Mouse (Mus musculus): ENCODE results near the gene Ptpn21. TPM values are rescaled to one million over a fixed set of nuclear protein-coding genes. Genes with fewer than 3 reads are reported as not detected.
A peak's percentile ranks its signal among the peaks of the same experiment; 100 is the strongest.

The Ptpn21 gene
- polyA plus RNA-seq, 1 experiment from 2014 or later, result 4.3 TPM

DNA sequence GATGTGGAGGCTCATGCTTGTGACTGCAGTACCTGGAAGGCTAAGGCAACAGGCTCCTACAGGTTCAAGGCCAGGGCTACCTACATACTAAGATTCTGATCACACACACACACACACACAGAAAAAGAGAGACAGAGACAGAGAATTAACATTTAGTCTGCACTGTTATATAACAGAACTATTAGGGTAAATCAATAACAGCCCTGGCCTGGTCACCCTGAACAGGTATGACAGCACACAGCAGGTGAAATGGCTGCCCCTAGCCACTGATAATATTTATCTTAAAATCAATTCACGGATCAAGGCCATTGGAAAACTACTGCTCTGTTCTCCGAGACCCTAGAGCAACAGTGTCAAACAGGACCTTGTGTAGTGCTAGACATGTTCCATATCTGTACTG lies 21.1 kb downstream of the Ptpn21 start:
- WGBS, result 94% methylated on average over 2 of the region's 2 CpGs
- peaks cover 12% of the 10 kb centered on the region for H3K4me1 ChIP-seq (replicated peaks)
- no peak for ATAC-seq (ENCODE audit: low FRiP score)
- H3K27ac ChIP-seq, result no peak overlapping the region
- no peaks in the 10 kb centered on the region for H3K36me3 ChIP-seq
- no peak overlapping the region for H3K4me3 ChIP-seq
- H3K27me3 ChIP-seq, result no peaks in the 10 kb centered on the region
- no peak overlapping the region for H3K9ac ChIP-seq
- no peak overlapping the region for H3K4me2 ChIP-seq
- no peaks in the 10 kb centered on the region for H3K9me3 ChIP-seq

DNA sequence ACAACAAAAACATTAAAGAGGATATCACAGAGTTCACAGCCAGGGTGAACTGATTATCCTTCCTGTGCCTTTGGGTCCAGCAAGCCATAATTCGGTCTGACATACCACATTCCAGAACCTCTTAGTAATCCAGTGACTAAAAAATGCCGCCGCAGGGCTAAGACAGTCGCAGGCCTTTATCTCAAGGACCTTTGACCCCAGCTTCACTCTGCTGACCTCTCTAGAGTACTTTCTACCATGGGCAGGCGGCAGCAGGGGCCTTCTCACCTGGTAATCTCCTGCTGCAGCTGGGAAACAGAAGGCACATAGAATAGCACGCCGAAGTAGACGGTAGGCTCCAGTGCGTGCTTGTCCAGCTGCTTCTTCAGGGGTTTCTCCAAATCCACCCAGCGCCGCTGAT lies 22.4 kb downstream of the Ptpn21 start:
- H3K36me3 ChIP-seq, result no peaks in the 10 kb centered on the region
- 36% methylated on average over 11 of the region's 11 CpGs for WGBS
- no peaks in the 10 kb centered on the region for H3K27me3 ChIP-seq
- no peak overlapping the region for H3K4me3 ChIP-seq
- H3K4me2 ChIP-seq, result no peak overlapping the region
- no peak overlapping the region for H3K27ac ChIP-seq
- peaks cover 5% of the 10 kb centered on the region; the same call in 1 of the 2 replicates for H3K4me1 ChIP-seq (replicated peaks)
- no peak for ATAC-seq (ENCODE audit: low FRiP score)
- H3K9ac ChIP-seq, result no peak overlapping the region
- no peaks in the 10 kb centered on the region for H3K9me3 ChIP-seq

- Histone ChIP-seq H3K36me3 (no peaks in the 10 kb centered on the region), H3K9me3 (no peaks in the 10 kb centered on the region), H3K27me3 (no peaks in the 10 kb centered on the region), H3K9ac (no peak overlapping the region), H3K4me2 (no peak overlapping the region), H3K4me3 (no peak overlapping the region), H3K4me1 (replicated peaks) (peaks cover 5% of the 10 kb centered on the region; the same call in 1 of the 2 replicates), H3K27ac (no peak overlapping the region)
- no peak for ATAC-seq (ENCODE audit: low FRiP score)
- 62% methylated on average over 7 of the region's 7 CpGs for WGBS
These were observed 23.5 kb downstream of the Ptpn21 start for GRCm38 (mm10) chr12:98713621-98714103.

DNA sequence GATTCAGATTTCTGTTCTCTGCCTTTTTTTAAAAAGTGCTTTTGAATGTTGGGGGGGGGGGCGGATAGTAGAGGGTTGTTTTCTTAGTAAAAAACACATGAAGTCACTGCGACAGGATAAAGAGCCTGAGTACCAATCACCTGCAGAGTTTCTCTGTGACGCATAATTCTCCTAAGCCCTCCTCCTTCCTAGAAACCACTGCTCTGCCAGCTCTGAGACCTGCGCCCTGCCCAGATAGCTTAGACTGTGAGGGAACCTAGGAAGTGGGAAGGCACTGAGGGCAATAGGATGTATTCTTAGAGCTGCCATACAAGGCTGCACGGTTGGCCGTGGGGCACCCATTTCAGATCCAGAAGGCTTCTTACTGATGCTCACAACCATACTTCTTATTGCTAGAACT lies 24.4 kb downstream of the Ptpn21 start:
- Histone ChIP-seq H3K27me3 (no peaks in the 10 kb centered on the region), H3K4me3 (no peak overlapping the region), H3K4me2 (no peak overlapping the region), H3K27ac (no peak overlapping the region), H3K36me3 (0 out of 2 replicates have a peak, but pooled peaks cover 2% of the 10 kb centered on the region), H3K9me3 (no peaks in the 10 kb centered on the region), H3K4me1 (replicated peaks) (peaks cover 5% of the 10 kb centered on the region; the same call in 1 of the 2 replicates), H3K9ac (no peak overlapping the region)
- 75% methylated on average over 6 of the region's 6 CpGs for WGBS
- no peak for ATAC-seq (ENCODE audit: low FRiP score)

- Histone ChIP-seq H3K4me3 (no peak overlapping the region), H3K27me3 (no peaks in the 10 kb centered on the region), H3K27ac (no peak overlapping the region), H3K9me3 (no peaks in the 10 kb centered on the region), H3K36me3 (peaks cover 21% of the 10 kb centered on the region), H3K9ac (no peak overlapping the region), H3K4me1 (replicated peaks) (no peaks in the 10 kb centered on the region), H3K4me2 (no peak overlapping the region)
- WGBS, result 77% methylated on average over 10 of the region's 10 CpGs
- ATAC-seq (ENCODE audit: low FRiP score), result no peak
These were observed 33.2 kb downstream of the Ptpn21 start for GRCm38 (mm10) chr12:98703961-98704360.

- Histone ChIP-seq H3K4me2 (no peak overlapping the region), H3K9me3 (no peaks in the 10 kb centered on the region), H3K27ac (no peak overlapping the region), H3K27me3 (no peaks in the 10 kb centered on the region), H3K9ac (no peak overlapping the region), H3K36me3 (peaks cover 22% of the 10 kb centered on the region), H3K4me1 (replicated peaks) (no peaks in the 10 kb centered on the region), H3K4me3 (no peak overlapping the region)
- WGBS, result 89% methylated on average over 2 of the region's 2 CpGs
- no peak for ATAC-seq (ENCODE audit: low FRiP score)
These were observed 33.7 kb downstream of the Ptpn21 start for GRCm38 (mm10) chr12:98703554-98703953.

DNA sequence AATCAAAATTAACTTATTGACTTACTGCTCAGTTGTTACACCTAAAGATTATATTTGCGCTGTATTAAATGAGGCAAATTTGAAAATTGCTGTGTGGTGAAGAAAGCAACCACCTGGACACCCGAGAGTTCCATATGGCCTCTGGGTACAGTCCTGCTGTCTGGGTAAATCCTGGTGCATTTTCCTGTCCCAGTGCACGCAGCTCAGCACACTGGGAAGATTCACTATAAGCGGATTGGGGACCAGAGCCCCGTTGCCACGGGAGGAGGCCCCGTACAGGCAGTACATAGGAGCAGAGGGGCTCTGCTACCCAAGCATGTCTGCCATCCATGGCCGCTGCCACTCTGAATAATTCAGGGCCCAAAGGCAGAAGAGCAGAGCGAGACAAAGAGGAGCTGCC lies 35.6 kb downstream of the Ptpn21 start:
- Histone ChIP-seq H3K36me3 (peaks cover 28% of the 10 kb centered on the region), H3K4me1 (replicated peaks) (no peaks in the 10 kb centered on the region), H3K9me3 (no peaks in the 10 kb centered on the region), H3K4me3 (no peak overlapping the region), H3K4me2 (no peak overlapping the region), H3K27ac (peak overlapping the region; percentile 49; the same call in 1 of the 2 replicates), H3K9ac (no peak overlapping the region), H3K27me3 (no peaks in the 10 kb centered on the region)
- ATAC-seq (ENCODE audit: low FRiP score), result no peak
- 73% methylated on average over 9 of the region's 9 CpGs for WGBS

- Histone ChIP-seq H3K27me3 (no peaks in the 10 kb centered on the region), H3K4me2 (no peak overlapping the region), H3K4me3 (no peak overlapping the region), H3K36me3 (peaks cover 20% of the 10 kb centered on the region), H3K4me1 (replicated peaks) (no peaks in the 10 kb centered on the region), H3K9ac (no peak overlapping the region), H3K27ac (no peak overlapping the region), H3K9me3 (no peaks in the 10 kb centered on the region)
- 91% methylated on average over 5 of the region's 5 CpGs for WGBS
- no peak for ATAC-seq (ENCODE audit: low FRiP score)
These were observed 40.0 kb downstream of the Ptpn21 start for GRCm38 (mm10) chr12:98697202-98697601.

DNA sequence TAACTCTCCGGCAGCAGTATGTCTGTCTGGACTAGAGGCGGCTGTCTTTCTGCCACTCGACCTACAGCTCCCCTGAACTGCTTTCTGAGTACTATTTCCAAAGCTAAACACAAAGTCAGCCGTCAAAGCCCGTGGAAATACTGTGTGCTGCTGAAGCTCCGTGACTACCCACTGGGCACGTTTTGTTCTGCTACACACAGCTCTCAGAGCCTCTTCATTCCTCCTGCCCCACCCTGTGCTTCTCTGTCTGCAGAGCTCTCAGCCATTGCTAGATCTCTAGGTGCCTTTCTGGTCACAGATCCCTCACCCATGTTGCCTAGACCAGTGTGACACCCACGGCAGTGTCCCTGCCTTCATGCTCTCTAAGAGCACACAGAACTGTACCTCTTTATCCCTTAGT lies 47.0 kb downstream of the Ptpn21 start:
- Histone ChIP-seq H3K4me1 (replicated peaks) (no peaks in the 10 kb centered on the region), H3K9me3 (no peaks in the 10 kb centered on the region), H3K27ac (no peak overlapping the region), H3K4me3 (no peak overlapping the region), H3K4me2 (no peak overlapping the region), H3K27me3 (no peaks in the 10 kb centered on the region), H3K36me3 (peaks cover 40% of the 10 kb centered on the region), H3K9ac (no peak overlapping the region)
- no peak for ATAC-seq (ENCODE audit: low FRiP score)
- WGBS, result 85% methylated on average over 8 of the region's 8 CpGs

DNA sequence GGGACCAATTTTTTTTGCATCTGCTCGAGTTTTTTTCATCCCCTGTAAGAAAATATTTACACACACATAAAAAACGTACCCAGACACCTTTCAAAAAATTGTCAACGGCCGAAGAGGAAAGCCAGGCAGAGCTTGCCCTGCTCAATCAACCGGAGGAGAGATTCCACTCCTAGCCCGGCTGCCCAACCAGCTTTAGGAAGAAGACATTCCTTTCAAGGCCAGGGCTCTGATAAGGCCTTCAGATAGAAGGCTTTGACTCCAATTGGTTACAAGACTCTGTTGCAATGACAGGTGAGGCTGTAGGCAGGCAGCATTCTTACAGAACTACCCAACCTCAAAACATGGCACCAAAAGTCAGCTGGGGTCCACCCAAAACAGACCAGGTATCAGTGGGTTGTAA lies 53.6 kb downstream of the Ptpn21 start:
- H3K27me3 ChIP-seq, result no peaks in the 10 kb centered on the region
- 82% methylated on average over 6 of the region's 6 CpGs for WGBS
- H3K9me3 ChIP-seq, result no peaks in the 10 kb centered on the region
- H3K9ac ChIP-seq, result no peak overlapping the region
- H3K4me2 ChIP-seq, result no peak overlapping the region
- H3K4me1 ChIP-seq (replicated peaks), result no peaks in the 10 kb centered on the region
- H3K27ac ChIP-seq, result no peak overlapping the region
- H3K4me3 ChIP-seq, result no peak overlapping the region
- peaks cover 48% of the 10 kb centered on the region for H3K36me3 ChIP-seq
- ATAC-seq (ENCODE audit: low FRiP score), result no peak

GRCm38 (mm10) chr12:98683171-98683570 lies 54.0 kb downstream of the Ptpn21 start:
- no peak for ATAC-seq (ENCODE audit: low FRiP score)
- H3K4me2 ChIP-seq, result no peak overlapping the region
- no peak overlapping the region for H3K4me3 ChIP-seq
- no peaks in the 10 kb centered on the region for H3K9me3 ChIP-seq
- WGBS, result 84% methylated on average over 11 of the region's 11 CpGs
- no peak overlapping the region for H3K27ac ChIP-seq
- no peaks in the 10 kb centered on the region for H3K4me1 ChIP-seq (replicated peaks)
- no peaks in the 10 kb centered on the region for H3K27me3 ChIP-seq
- no peak overlapping the region for H3K9ac ChIP-seq
- peaks cover 48% of the 10 kb centered on the region for H3K36me3 ChIP-seq

DNA sequence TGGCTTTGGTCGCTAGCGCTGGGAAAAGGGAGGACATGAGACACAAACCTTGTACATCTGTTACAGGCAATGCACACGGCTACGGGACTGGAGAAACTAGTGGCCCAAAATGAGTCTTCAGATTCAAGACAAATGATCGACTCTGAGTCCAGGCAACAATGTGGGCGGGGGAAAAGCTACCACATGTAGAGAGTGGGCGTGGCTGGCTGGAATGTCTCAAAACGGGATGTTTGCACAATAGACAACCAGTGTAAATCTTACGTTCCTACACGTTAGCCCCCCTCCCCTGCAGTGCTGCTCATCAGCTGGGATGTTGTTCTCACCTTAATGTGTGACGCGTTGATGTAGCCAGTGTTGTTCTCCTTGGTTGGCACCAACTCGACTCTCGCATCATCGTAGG lies 55.0 kb downstream of the Ptpn21 start:
- no peak overlapping the region for H3K4me2 ChIP-seq
- H3K27me3 ChIP-seq, result no peaks in the 10 kb centered on the region
- ATAC-seq (ENCODE audit: low FRiP score), result no peak
- H3K4me1 ChIP-seq (replicated peaks), result no peaks in the 10 kb centered on the region
- peaks cover 47% of the 10 kb centered on the region for H3K36me3 ChIP-seq
- H3K27ac ChIP-seq, result no peak overlapping the region
- H3K9ac ChIP-seq, result no peak overlapping the region
- H3K4me3 ChIP-seq, result no peak overlapping the region
- 84% methylated on average over 15 of the region's 15 CpGs for WGBS
- no peaks in the 10 kb centered on the region for H3K9me3 ChIP-seq

- Histone ChIP-seq H3K9ac (no peak overlapping the region), H3K9me3 (no peaks in the 10 kb centered on the region), H3K4me1 (replicated peaks) (no peaks in the 10 kb centered on the region; the same call in 1 of the 2 replicates), H3K27me3 (no peaks in the 10 kb centered on the region), H3K36me3 (peaks cover 43% of the 10 kb centered on the region), H3K4me2 (no peak overlapping the region), H3K4me3 (no peak overlapping the region), H3K27ac (no peak overlapping the region; the same call in 1 of the 2 replicates)
- 83% methylated on average over 15 of the region's 15 CpGs for WGBS
- no peak for ATAC-seq (ENCODE audit: low FRiP score)
These were observed 57.3 kb downstream of the Ptpn21 start for GRCm38 (mm10) chr12:98679906-98680305.

Data from hindbrain, embryonic 13.5 days (tissue).